Mouse (Mus musculus): ENCODE measurements around the gene Fras1.

The Fras1 gene

GRCm38 (mm10) chr5:96373567-96373985 is at the start of gene Fras1:
Fras1 (plus strand) TSS chr5:96373955.
- DNase-seq (ENCODE audit: low spot score in 2 of 2), result no peak

- no peak for DNase-seq (ENCODE audit: low spot score in 2 of 2)
Measured at GRCm38 (mm10) chr5:96331048-96331737, 42.6 kb upstream of the Fras1 start.

GRCm38 (mm10) chr5:96331738-96332070 is 42.1 kb upstream of the Fras1 start:
- DNase-seq (ENCODE audit: low spot score in 2 of 2), result no peak

GRCm38 (mm10) chr5:96333963-96334362 is 39.8 kb upstream of the Fras1 start:
- DNase-seq (ENCODE audit: low spot score in 2 of 2), result no peak

GRCm38 (mm10) chr5:96340564-96340963 is 33.2 kb upstream of the Fras1 start:
- no peak for DNase-seq (ENCODE audit: low spot score in 2 of 2)

GRCm38 (mm10) chr5:96344983-96345382 is 28.8 kb upstream of the Fras1 start:
- no peak for DNase-seq (ENCODE audit: low spot score in 2 of 2)

- no peak for DNase-seq (ENCODE audit: low spot score in 2 of 2)
Measured at GRCm38 (mm10) chr5:96351963-96352362, 21.8 kb upstream of the Fras1 start.

- DNase-seq (ENCODE audit: low spot score in 2 of 2), result no peak
Measured at GRCm38 (mm10) chr5:96363950-96364349, 9.8 kb upstream of the Fras1 start.

GRCm38 (mm10) chr5:96365590-96365989 is 8.2 kb upstream of the Fras1 start:
- DNase-seq (ENCODE audit: low spot score in 2 of 2), result no peak

- no peak for DNase-seq (ENCODE audit: low spot score in 2 of 2)
Measured at GRCm38 (mm10) chr5:96367260-96367659, 6.5 kb upstream of the Fras1 start.

GRCm38 (mm10) chr5:96373106-96373505 is 649 bp upstream of the Fras1 start:
- no peak for DNase-seq (ENCODE audit: low spot score in 2 of 2)

- no peak for DNase-seq (ENCODE audit: low spot score in 2 of 2)
Measured at GRCm38 (mm10) chr5:96373986-96374901, 489 bp downstream of the Fras1 start.

- no peak for DNase-seq (ENCODE audit: low spot score in 2 of 2)
Measured at GRCm38 (mm10) chr5:96375391-96375831, 1.7 kb downstream of the Fras1 start.

- no peak for DNase-seq (ENCODE audit: low spot score in 2 of 2)
Measured at GRCm38 (mm10) chr5:96376216-96376615, 2.5 kb downstream of the Fras1 start.

- DNase-seq (ENCODE audit: low spot score in 2 of 2), result no peak
Measured at GRCm38 (mm10) chr5:96386138-96386933, 12.6 kb downstream of the Fras1 start.

- no peak for DNase-seq (ENCODE audit: low spot score in 2 of 2)
Measured at GRCm38 (mm10) chr5:96388306-96388705, 14.6 kb downstream of the Fras1 start.

- no peak for DNase-seq (ENCODE audit: low spot score in 2 of 2)
Measured at GRCm38 (mm10) chr5:96389963-96390623, 16.3 kb downstream of the Fras1 start.

- no peak for DNase-seq (ENCODE audit: low spot score in 2 of 2)
Measured at GRCm38 (mm10) chr5:96391086-96391485, 17.3 kb downstream of the Fras1 start.

GRCm38 (mm10) chr5:96394947-96395346 is 21.2 kb downstream of the Fras1 start:
- no peak for DNase-seq (ENCODE audit: low spot score in 2 of 2)

GRCm38 (mm10) chr5:96395786-96396650 is 22.3 kb downstream of the Fras1 start:
- no peak for DNase-seq (ENCODE audit: low spot score in 2 of 2)

GRCm38 (mm10) chr5:96402555-96402954 is 28.8 kb downstream of the Fras1 start:
- no peak for DNase-seq (ENCODE audit: low spot score in 2 of 2)
